In genomic region chr17:90906118-90907093, GRCm38 (mm10) we compare ENCODE assay signal across 14 mouse cellular contexts.
"Had no signal": no experiment of that assay in that cellular context is flagged by ENCODE, and none has a peak within 500 bp of the region (broad histone marks: within the 10 kb centered on the region; RNA-seq: fewer than 3 reads in every experiment).

No protein-coding gene starts in this region.

- H3K27me3 ChIP-seq: limb, embryonic 12.5 days; liver, embryonic 13.5 days; lung, embryonic 15.5 days; megakaryocyte, embryonic 14.5 days; midbrain, embryonic 12.5 days had no signal

- DNase-seq: kidney, adult 8-10 months; kidney, postnatal 25 days; liver; liver, embryonic 13.5 days; liver, postnatal 0 days; lung, postnatal 14 days; right cerebral cortex, adult 18-20 months; right cerebral cortex, postnatal 25 days; thymus, postnatal 36 days had no signal

- H3K36me3 ChIP-seq: limb, embryonic 12.5 days; liver, embryonic 13.5 days; lung, embryonic 15.5 days; midbrain, embryonic 12.5 days had no signal

- H3K9me3 ChIP-seq: limb, embryonic 12.5 days; liver, embryonic 13.5 days; lung, embryonic 15.5 days; megakaryocyte, embryonic 14.5 days; midbrain, embryonic 12.5 days had no signal

- ATAC-seq: liver, postnatal 0 days had no signal

- H3K27ac ChIP-seq: limb, embryonic 12.5 days; liver, embryonic 13.5 days; lung, embryonic 15.5 days; macrophage; midbrain, embryonic 12.5 days had no signal

- H3K4me2 ChIP-seq: limb, embryonic 12.5 days; liver, embryonic 13.5 days; lung, embryonic 15.5 days; midbrain, embryonic 12.5 days had no signal

- H3K9ac ChIP-seq: limb, embryonic 12.5 days; liver, embryonic 13.5 days; liver, postnatal 0 days; lung, embryonic 15.5 days; midbrain, embryonic 12.5 days had no signal

- H3K4me3 ChIP-seq: limb, embryonic 12.5 days; liver, embryonic 13.5 days; lung, embryonic 15.5 days; megakaryocyte, embryonic 14.5 days; midbrain, embryonic 12.5 days had no signal

- H3K4me1 ChIP-seq: limb, embryonic 12.5 days; liver, embryonic 13.5 days; lung, embryonic 15.5 days; megakaryocyte, embryonic 14.5 days; midbrain, embryonic 12.5 days had no signal
